Mouse (Mus musculus) liver, embryonic 16.5 days (tissue): Measurements from ENCODE around the gene Atp5h. TPM values are rescaled to one million over a fixed set of nuclear protein-coding genes. Genes with fewer than 3 reads are reported as not detected.

Experiments
- ATAC-seq: fragments of 200-750 bp; cut with Nextera tagmentation; 2 replicates; pipeline ENCODE4 v1.8.0; 2017; ENCODE audit warnings: low read depth, mild to moderate bottlenecking, moderate number of reproducible peaks, moderate library complexity
- H3K27ac ChIP-seq: fragments of 300-500 bp; sonication (generic); 2 replicates; pipeline ENCODE4 v1.5.1; 2014; ENCODE audit warnings: mild to moderate bottlenecking, low read length
- H3K27me3 ChIP-seq: fragments of 300-500 bp; sonication (generic); 2 replicates; pipeline ENCODE4 v1.6.1; 2014; ENCODE audit warnings: low read depth, low read length, mixed read lengths; ENCODE audit not compliant: control insufficient read depth, insufficient read depth
- H3K36me3 ChIP-seq: fragments of 300-500 bp; sonication (generic); 2 replicates; pipeline ENCODE4 v1.6.1; 2014; ENCODE audit warnings: mild to moderate bottlenecking; ENCODE audit not compliant: control insufficient read depth, insufficient read depth
- H3K4me1 ChIP-seq: fragments of 300-500 bp; sonication (generic); 2 replicates; pipeline ENCODE4 v1.6.1; 2014; ENCODE audit warnings: low read depth, low read length, mixed read lengths; ENCODE audit not compliant: control insufficient read depth
- H3K4me2 ChIP-seq: fragments of 300-500 bp; sonication (generic); 2 replicates; pipeline ENCODE4 v1.6.1; 2014; ENCODE audit warnings: low read depth, low read length, mixed read lengths
- H3K4me3 ChIP-seq: fragments of 300-500 bp; sonication (generic); 2 replicates; pipeline ENCODE4 v1.5.1; 2014; ENCODE audit warnings: low read depth, mild to moderate bottlenecking, low read length
- H3K9ac ChIP-seq: fragments of 300-500 bp; sonication (generic); 2 replicates; pipeline ENCODE4 v1.6.1; 2014; ENCODE audit warnings: low read depth, low read length
- H3K9me3 ChIP-seq: fragments of 300-500 bp; sonication (generic); replicated peaks from 2 replicates; pipeline ENCODE4 v1.6.1; 2016; ENCODE audit warnings: low read length; ENCODE audit not compliant: control insufficient read depth
- WGBS: fragments of 180-500 bp; shearing (Covaris S2); extraction: QIAGEN DNeasy Blood & Tissue Kit; methylation state at CpG from one replicate; pipeline ENCODE4 v1.1.7; 2014; ENCODE audit not compliant: insufficient replicate concordance; 5-methylcytosine and 5-hydroxymethylcytosine counted together
- microRNA-seq: library from miRNA; unstranded; fragments of <30 nt; microRNA quantifications from one replicate; pipeline ENCODE4, GENCODE M21; 2016
- polyA plus RNA-seq: library from polyadenylated mRNA; unstranded; fragments of >200 nt; fragmentation: Nextera tagmentation; extraction: Ambion mirVana; gene quantifications from 2 replicates; pipeline ENCODE4 v1.2.1, GENCODE M21; 2015

The Atp5h gene
- polyA plus RNA-seq, 1 experiment from 2014 or later: 482 TPM

DNA sequence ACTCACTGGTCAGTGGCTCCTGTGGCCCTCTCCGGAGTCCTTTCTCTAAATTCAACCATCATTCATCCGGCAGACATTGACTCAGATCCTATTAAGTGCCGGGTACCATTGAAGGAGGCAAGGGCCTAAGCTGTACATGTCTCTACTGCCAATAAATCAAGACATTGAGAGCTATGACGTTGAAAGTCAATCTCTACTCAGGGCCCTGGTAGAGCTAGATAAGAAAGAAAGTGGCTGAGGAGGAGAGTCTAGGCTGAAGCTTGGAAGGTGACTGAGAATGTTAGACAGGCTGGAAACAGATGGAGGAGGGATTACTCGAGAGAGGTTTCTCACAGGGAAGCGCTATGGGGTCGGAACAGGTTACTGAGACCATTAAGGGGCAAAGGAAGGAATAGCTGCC is 49.4 kb downstream of the Atp5h start:
- Histone ChIP-seq H3K4me1 (peaks cover 7% of the 10 kb centered on the region), H3K27ac (no peak overlapping the region), H3K36me3 (no peaks in the 10 kb centered on the region), H3K4me2 (no peak overlapping the region), H3K9me3 (no peaks in the 10 kb centered on the region), H3K9ac (no peak overlapping the region), H3K27me3 (peaks cover 54% of the 10 kb centered on the region), H3K4me3 (no peak overlapping the region)
- no peak for ATAC-seq
- 38% methylated on average over 7 of the region's 7 CpGs for WGBS

DNA sequence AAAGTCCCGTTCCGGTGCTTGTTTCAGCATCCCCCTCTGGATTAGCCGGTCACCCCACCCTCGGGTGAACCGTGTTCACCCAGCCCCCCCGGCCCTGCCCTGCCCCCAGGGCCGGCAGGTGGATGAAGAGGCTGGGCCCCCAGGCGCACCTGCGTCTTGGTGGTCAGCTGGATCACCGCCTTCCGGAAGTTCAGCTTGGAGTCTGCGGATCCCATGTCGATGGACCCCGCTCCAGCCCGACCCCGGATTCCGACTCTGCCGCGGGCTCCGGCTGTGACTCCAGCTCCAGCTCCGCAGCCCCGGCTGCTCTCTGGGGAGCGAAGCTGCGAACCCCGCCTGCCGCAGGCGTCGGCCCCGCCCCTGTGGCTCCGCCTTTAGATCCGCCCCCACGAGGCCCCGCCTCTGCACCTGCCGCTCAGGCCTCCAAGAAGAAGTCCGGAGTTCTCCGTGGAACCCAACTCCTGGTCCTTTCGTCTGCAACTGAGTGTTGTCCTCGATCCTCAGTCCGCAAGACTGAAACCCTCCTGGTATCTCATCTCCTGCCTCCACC is 52.3 kb downstream of the Atp5h start, which contains the start of gene Hid1:
Gene Hid1 (minus strand): TSS at position 362 of the 550 bp plus-strand sequence.
- ATAC-seq: peak; percentile 79
- WGBS: under 1% methylated on average over 39 of the region's 39 CpGs
- Histone ChIP-seq H3K4me3 (peak within 1 kb of the TSS; percentile 47), H3K9me3 (no peaks in the 10 kb centered on the region), H3K36me3 (no peaks in the 10 kb centered on the region), H3K4me1 (peaks cover 4% of the 10 kb centered on the region), H3K27ac (no peak within 1 kb of the TSS), H3K9ac (peak within 1 kb of the TSS; percentile 17; the same call in 1 of the 2 replicates), H3K4me2 (peak within 1 kb of the TSS; percentile 65), H3K27me3 (peaks cover 37% of the 10 kb centered on the region)

DNA sequence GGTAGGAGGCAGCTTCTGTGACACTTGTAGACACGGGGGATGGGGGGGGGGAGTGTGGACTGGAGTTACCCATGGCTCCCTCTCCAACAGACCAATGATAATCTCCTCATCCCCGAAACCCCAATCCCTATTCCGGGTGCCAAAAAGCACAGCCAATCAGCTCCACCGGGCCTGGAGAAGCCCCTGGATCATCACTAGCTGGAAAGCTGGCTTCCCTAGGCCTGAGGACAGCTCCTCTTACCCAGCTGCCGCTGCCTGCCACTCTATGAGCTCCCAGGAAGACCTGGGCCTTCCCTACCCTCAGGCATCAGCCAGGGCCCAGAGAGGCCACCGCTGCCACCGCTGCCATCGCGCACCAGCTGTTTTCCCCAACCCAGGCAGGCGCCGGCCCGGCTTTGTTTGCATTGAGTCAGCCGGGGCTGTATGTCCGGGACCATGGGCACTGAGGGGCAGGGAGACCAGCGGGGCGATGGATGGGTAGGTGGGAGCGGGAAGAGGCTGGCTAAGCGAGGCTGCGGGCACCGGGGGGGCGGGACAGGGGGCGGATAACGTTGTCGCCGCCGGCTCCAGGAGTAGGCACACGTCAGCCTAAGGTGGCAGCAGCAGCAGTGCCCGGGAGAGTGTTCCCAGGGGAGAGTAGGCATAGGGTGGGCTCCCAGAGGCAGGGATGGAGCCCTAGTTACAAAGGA is 52.9 kb downstream of the Atp5h start:
- Histone ChIP-seq H3K4me2 (peak overlapping the region; percentile 65), H3K36me3 (no peaks in the 10 kb centered on the region), H3K4me1 (peaks cover 4% of the 10 kb centered on the region), H3K27me3 (peaks cover 37% of the 10 kb centered on the region), H3K27ac (no peak overlapping the region), H3K9ac (peak overlapping the region; percentile 14; the same call in 1 of the 2 replicates), H3K9me3 (no peaks in the 10 kb centered on the region), H3K4me3 (peak overlapping the region; percentile 47)
- 6% methylated on average over 28 of the region's 28 CpGs for WGBS
- no peak for ATAC-seq

DNA sequence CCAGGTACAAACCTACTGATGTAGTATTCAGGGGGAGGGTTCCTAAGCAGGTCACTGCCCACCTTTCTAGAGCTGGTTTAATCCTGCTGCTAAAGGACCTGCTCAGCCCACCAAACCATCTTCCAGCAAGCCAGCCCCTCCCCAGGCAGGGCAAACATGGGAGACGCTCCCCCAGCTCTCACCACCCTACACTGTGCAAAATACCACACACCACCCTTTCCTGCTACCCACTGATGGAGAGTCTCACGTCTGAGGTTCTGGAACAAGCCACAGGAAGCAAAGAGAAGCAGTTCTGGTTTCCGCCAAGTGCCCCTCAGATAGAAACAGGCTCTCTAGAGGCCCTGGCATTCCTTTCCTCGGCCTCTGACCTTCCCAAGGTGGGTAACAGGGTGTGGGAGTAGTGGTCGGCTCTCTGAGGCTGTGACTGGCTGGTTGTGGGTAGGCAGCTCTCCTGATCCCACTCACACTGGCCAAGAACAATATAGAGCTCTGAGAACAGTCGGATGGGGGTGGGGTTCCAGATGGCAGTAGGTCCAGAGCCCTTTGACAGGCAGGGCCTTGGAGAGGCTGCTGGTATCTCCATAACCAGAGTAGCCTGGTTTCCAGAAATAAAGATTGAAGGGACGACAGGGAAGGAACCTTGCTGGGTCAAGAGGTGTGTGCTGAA is 53.6 kb downstream of the Atp5h start:
- Histone ChIP-seq H3K9ac (no peak overlapping the region), H3K27ac (no peak overlapping the region), H3K36me3 (no peaks in the 10 kb centered on the region), H3K4me3 (no peak overlapping the region), H3K9me3 (no peaks in the 10 kb centered on the region), H3K4me2 (no peak overlapping the region), H3K4me1 (peaks cover 4% of the 10 kb centered on the region), H3K27me3 (peaks cover 33% of the 10 kb centered on the region)
- WGBS: 18% methylated on average over 7 of the region's 7 CpGs
- ATAC-seq: no peak

Small RNA genes within 50 kb of the gene (microRNA-seq; reads per million reads assigned to microRNA genes)
- 0.74 reads per million for gene Mir3968

Other genes starting within 250 kb of the Atp5h start
- gene Tmem104, start 232.5 kb downstream of the Atp5h start, polyA plus RNA-seq: 5.9 and 6.4 TPM in 2 replicates
- 12.7 TPM in 2 replicates for gene Nat9, start 232.1 kb downstream of the Atp5h start, polyA plus RNA-seq
- 0.05 and 0.09 TPM in 2 replicates for gene Grin2c, start 152.7 kb downstream of the Atp5h start, polyA plus RNA-seq
- 19.5 and 21.7 TPM in 2 replicates for gene Fdxr, start 142.9 kb downstream of the Atp5h start, polyA plus RNA-seq
- 4.4 and 4.5 TPM in 2 replicates for gene Fads6, start 122.3 kb downstream of the Atp5h start, polyA plus RNA-seq
- gene Otop2, start 112.8 kb downstream of the Atp5h start, polyA plus RNA-seq: not detected in 2 replicates
- 0.09 and 0.13 TPM in 2 replicates for gene Ush1g, start 97.9 kb downstream of the Atp5h start, polyA plus RNA-seq
- 0.11 TPM in 1 of 2 replicates, not detected in the other for gene Otop3, start 85.2 kb downstream of the Atp5h start, polyA plus RNA-seq
- gene Hid1, start 52.2 kb downstream of the Atp5h start, polyA plus RNA-seq: 1.3 and 1.9 TPM in 2 replicates
- gene Cdr2l, start 38.0 kb downstream of the Atp5h start, polyA plus RNA-seq: 0.95 and 1.3 TPM in 2 replicates
- gene Mrpl58, start 16.2 kb downstream of the Atp5h start, polyA plus RNA-seq: 68.8 and 71.7 TPM in 2 replicates
- gene Kctd2, start 166 bp upstream of the Atp5h start, polyA plus RNA-seq: 0.70 and 1.0 TPM in 2 replicates
- gene Trim80, start 20.6 kb upstream of the Atp5h start, polyA plus RNA-seq: 0.84 and 1.1 TPM in 2 replicates
- 0.21 and 0.51 TPM in 2 replicates for gene Slc16a5, start 42.5 kb upstream of the Atp5h start, polyA plus RNA-seq
- 3.7 TPM in 2 replicates for gene Armc7, start 55.7 kb upstream of the Atp5h start, polyA plus RNA-seq
- 32.0 and 36.3 TPM in 2 replicates for gene Nt5c, start 71.9 kb upstream of the Atp5h start, polyA plus RNA-seq
- gene Jpt1, start 94.4 kb upstream of the Atp5h start, polyA plus RNA-seq: 190 and 209 TPM in 2 replicates
- gene Sumo2, start 116.3 kb upstream of the Atp5h start, polyA plus RNA-seq: 270 and 312 TPM in 2 replicates
- 94.4 and 96.5 TPM in 2 replicates for gene Nup85, start 144.5 kb upstream of the Atp5h start, polyA plus RNA-seq
- gene Mrps7, start 184.0 kb upstream of the Atp5h start, polyA plus RNA-seq: 47.6 and 49.5 TPM in 2 replicates
- gene Gga3, start 184.1 kb upstream of the Atp5h start, polyA plus RNA-seq: 7.9 TPM in 2 replicates
- gene Mif4gd, start 193.0 kb upstream of the Atp5h start, polyA plus RNA-seq: 28.4 and 28.6 TPM in 2 replicates
- 8.7 and 8.8 TPM in 2 replicates for gene Slc25a19, start 208.3 kb upstream of the Atp5h start, polyA plus RNA-seq